Mouse (Mus musculus): Measurements from ENCODE around the gene Trib3.

Trib3 gene

DNA sequence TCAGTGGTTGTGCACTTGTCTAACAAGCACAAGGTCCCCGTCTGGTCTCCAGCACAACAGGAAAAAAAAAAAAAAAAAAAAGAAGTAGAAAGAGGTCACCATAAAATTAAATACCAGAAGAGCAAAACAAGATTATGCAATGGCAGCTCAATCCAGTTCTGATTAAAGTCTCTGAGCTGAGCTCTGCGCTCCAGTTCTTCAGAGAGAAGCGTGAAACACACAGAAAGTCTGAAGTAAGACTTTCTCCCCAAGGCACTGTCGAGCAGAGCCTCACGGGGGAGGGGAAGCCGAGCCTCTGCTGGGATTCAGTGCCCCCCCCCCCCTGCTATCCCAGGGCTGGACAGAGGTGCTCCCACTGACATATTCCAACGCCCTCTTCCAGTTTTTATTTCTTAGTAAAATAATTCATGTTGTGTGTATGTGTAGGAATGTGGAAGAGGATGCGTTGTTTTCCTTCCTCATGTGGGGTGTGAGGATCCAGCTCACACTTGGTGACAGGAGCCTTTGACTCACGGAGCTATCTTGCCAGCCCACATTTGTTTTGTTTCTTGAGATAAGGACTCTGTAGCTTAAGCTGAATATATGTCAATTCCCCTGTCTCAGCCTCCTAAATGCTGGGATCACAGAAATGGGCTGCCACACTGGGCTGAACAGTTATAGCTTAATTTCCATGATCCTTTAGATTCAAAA, 3.1 kb upstream of the Trib3 start:
- in situ Hi-C loops (cut with MseI, MboI): no loop called here

- in situ Hi-C loops (cut with MseI, MboI): no loop called here
Observed at GRCm38 (mm10) chr2:152345393-152345792, 1.6 kb upstream of the Trib3 start.

- in situ Hi-C loops (cut with MseI, MboI): no loop called here
Observed at GRCm38 (mm10) chr2:152344909-152345308, 1.1 kb upstream of the Trib3 start.

DNA sequence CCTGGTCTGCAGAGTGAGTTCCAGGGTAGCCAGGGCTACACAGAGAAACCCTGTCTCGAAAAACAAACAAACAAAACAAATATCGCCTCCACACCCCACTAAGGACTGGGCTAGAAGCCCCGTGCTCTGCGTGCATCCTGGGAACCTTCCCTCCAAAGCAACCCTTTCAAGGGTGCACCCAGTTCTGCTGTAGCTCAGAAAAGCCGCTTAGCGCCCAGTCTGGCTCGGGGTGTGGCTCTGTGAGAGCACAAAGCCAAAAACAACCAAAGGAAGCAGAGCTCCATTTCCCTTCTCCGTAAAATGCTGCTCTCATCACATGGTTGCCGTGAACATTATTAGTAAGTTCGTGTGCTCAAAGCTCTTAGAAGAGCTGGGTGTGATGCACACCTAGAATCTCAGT, 529 bp upstream of the Trib3 start:
- in situ Hi-C loops (cut with MseI, MboI): no loop called here

GRCm38 (mm10) chr2:152339631-152340179, 4.1 kb downstream of the Trib3 start:
- in situ Hi-C loops (cut with MseI, MboI): no loop called here

DNA sequence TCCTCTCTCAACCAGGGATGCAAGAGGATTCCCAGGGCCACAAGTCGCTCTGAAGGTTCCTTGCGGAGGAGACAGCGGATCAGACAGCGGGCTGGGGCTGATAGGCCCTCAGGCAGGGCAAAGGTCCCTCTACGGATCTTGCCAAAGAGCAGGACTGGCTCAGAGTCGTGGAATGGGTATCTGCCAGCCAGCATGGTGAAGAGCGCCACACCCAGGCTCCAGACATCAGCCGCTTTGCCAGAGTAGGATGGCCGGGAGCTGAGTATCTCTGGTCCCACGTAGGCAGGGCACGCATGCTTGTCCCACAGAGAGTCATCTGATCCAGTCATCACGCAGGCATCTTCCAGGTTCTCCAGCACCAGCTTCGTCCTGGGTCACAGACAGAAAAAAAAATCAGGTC, 5.5 kb downstream of the Trib3 start:
- in situ Hi-C loops (cut with MseI, MboI): no loop called here

- in situ Hi-C loops (cut with MseI, MboI): no loop called here
Observed at GRCm38 (mm10) chr2:152337591-152338212, 6.1 kb downstream of the Trib3 start.

GRCm38 (mm10) chr2:152336856-152337255, 7.0 kb downstream of the Trib3 start:
- in situ Hi-C loops (cut with MseI, MboI): no loop called here

GRCm38 (mm10) chr2:152335289-152335820, 8.5 kb downstream of the Trib3 start:
- in situ Hi-C loops (cut with MseI, MboI): no loop called here

DNA sequence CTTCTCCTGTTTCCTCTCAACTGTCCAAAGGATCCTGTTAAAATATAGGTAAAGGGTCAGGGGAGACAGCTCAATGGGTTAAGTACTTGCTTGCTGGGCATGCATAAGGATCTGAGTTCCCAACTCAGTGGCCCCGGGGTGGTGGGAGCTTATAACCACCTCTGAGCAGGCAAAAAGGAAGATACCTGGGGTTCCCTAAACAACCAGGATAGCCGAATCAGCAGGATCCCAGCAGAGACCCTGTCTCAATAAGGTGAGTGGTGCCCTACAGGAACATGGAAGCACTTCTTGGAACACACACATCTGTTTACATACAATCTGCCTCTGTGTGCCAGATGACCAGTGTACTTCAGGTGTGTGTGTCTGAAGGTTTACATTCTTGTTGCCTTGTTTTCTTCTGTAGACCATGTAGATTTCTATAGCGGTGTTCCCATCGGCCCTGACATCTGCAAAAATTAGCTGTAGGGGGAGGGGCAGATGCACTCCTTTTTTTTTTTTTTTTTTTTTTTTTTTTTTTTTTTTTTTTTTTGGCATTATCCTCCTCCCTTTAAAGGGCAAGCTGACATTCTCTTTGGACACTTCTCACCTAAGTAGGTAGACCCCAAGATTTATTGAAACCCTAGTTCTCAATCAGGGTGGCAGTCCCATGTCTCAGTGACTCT, 10.4 kb downstream of the Trib3 start:
- in situ Hi-C loops (cut with MseI, MboI): no loop called here

GRCm38 (mm10) chr2:152332101-152332825, 11.6 kb downstream of the Trib3 start, which contains the start of gene Rbck1:
Gene Rbck1, minus strand, starts transcription at chr2:152332653.
- in situ Hi-C loops (cut with MseI, MboI): no loop called here

GRCm38 (mm10) chr2:152330858-152331423, 12.9 kb downstream of the Trib3 start:
- in situ Hi-C loops (cut with MseI, MboI): no loop called here

GRCm38 (mm10) chr2:152327980-152328379, 15.9 kb downstream of the Trib3 start:
- in situ Hi-C loops (cut with MseI, MboI): no loop called here

GRCm38 (mm10) chr2:152326654-152327053, 17.2 kb downstream of the Trib3 start:
- in situ Hi-C loops (cut with MseI, MboI): no loop called here

DNA sequence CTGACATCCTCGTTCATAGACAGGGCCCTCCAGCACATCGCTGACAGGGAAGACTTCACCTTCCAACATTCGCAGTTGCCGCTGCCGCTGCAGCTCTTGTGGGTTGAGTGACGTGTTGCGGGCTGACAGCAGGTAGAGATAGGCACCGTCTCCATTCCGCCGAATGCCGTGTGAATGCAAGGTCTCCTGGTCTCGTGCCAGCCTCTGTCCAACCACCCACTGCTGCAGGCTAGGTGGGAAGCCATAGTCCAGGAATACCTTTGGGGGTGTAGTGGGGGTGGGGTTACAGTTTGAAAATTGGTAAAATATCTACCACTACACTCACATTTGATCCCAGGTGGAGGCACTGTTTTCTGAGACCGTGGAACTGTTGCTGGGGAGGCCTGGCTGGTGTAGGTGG, 17.7 kb downstream of the Trib3 start:
- in situ Hi-C loops (cut with MseI, MboI): no loop called here

GRCm38 (mm10) chr2:152324842-152325241, 19.0 kb downstream of the Trib3 start:
- in situ Hi-C loops (cut with MseI, MboI): no loop called here

DNA sequence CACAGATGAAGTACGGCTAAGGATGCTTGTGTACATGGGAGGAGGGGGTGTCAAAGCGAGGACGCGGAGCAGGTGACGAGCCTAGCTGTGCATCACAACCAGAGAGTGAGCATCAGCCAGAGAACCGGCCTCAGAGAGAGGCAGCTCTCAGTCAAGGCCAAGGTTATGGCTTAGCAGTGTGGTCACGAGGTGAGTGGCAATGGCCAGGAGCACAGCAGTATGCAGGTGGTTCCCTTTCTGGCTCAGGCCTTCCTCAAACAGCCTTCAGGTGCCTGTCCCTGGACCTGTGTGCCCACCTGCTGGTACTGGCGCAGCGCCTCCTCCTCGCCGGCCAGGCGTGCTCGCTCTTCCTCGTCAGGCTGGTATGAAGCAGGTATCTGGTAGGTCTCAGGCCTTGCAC, 19.9 kb downstream of the Trib3 start:
- in situ Hi-C loops (cut with MseI, MboI): no loop called here

DNA sequence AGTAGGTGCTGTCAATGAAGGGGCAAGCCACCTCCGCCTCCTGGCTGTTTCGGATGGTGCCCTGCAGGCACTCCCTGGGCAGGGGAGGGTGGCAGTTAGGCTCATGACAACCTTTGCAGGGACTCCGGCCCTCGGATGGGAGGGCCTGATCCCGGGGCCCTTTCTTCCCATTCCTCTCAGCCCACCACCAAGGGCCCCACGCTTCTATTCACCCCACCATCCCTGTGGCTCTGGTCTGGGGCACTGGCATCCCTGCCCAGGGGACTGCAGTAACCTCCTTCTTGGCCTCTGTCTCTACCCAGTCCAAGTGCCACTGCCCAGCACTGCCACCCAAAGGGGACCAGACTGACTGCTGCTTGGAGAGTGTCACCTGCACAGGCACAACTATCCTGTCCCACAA, 21.6 kb downstream of the Trib3 start:
- in situ Hi-C loops (cut with MseI, MboI): no loop called here

DNA sequence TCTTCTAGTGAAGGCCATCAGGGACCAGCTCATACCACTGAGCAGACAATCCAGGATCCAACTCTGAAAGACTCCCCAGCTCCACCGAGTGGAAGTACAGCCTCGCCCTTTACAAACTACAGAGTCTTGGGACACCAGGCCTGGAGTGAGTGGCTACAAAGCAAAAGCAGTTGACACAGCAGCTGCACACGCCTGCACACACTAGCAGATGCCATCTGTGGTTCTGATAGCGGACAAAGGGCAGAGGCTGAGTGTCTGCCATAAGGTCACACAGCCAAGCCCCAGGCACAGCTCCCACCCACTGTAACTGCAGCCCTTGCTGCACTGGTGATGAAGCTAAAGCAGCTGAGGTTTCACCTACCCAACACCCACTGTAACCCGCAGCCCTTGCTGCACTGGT, 22.3 kb downstream of the Trib3 start:
- in situ Hi-C loops (cut with MseI, MboI): no loop called here

DNA sequence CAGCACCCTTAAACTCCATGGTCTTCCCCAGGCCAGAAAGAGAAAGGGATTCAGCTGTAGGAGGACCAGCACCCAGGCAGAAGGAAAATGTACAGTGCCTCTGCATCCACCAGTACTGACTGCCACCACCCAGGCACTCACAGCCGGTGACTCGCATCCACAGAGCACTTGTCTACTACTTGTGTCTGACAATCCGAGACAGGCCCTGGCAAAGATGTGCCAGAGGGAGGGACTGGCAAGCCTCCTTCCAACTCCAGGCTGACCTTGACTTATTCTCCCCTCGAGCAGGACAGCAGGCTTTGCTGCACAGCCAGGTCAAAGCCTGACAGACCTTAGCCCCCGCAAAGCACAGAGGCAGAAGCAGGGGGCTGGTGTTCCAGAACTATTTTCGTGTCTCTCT, 26.8 kb downstream of the Trib3 start:
- in situ Hi-C loops (cut with MseI, MboI): no loop called here

- in situ Hi-C loops (cut with MseI, MboI): no loop called here
Observed at GRCm38 (mm10) chr2:152313926-152314325, 29.9 kb downstream of the Trib3 start.
